ENCODE assay signal across 9 mouse cellular contexts in the genomic region with DNA sequence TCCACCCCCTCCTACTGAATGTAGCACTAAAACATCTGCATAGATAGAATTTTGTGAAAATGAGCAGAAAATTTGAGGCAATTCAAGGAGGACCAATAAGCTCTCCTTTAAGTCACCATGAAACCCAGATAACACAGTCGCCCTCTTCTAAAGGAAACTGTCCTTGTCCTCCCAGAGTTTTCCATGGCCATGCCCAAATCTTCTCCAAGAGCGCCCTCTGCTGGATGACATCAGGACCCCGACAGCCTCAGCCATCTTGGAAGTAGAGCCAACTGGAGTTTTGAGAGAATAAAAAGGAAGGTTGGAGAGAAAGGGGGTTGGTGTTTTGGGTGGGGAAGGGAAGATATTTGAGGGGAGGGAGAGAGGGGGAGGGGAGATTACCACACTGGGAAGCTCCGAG.
DNase-seq lines count a peak whose midpoint lies in the region; ATAC-seq lines count a peak whose summit lies in the region.
"Had no signal": no experiment of that assay in that cellular context is flagged by ENCODE, and none has a peak within 500 bp of the region (broad histone marks: within the 10 kb centered on the region; RNA-seq: fewer than 3 reads in every experiment).

No protein-coding gene starts in this region.

- no peak overlapping the region for H3K9ac ChIP-seq in hindbrain, embryonic 14.5 days
- no peak overlapping the region for H3K9ac ChIP-seq in midbrain, embryonic 12.5 days (replicated peaks)
- H3K9ac ChIP-seq: lung, embryonic 15.5 days had no signal

- no peaks in the 10 kb centered on the region for H3K9me3 ChIP-seq in hindbrain, embryonic 14.5 days (ENCODE audit: control insufficient read depth, low read length)
- no peaks in the 10 kb centered on the region for H3K9me3 ChIP-seq in midbrain, embryonic 12.5 days
- H3K9me3 ChIP-seq: lung, embryonic 15.5 days had no signal

- 16% methylated on average over 4 of the region's 4 CpGs for WGBS in hindbrain, embryonic 14.5 days
- 13% methylated on average over 4 of the region's 4 CpGs for WGBS in midbrain, embryonic 12.5 days

- H3K4me1 ChIP-seq in hindbrain, embryonic 14.5 days (replicated peaks; ENCODE audit: control insufficient read depth, insufficient read depth, low read length), result peaks cover 2% of the 10 kb centered on the region; the same call in 1 of the 2 replicates
- peaks cover 11% of the 10 kb centered on the region for H3K4me1 ChIP-seq in midbrain, embryonic 12.5 days

- H3K4me2 ChIP-seq in hindbrain, embryonic 14.5 days (replicated peaks), result no peak overlapping the region
- no peak overlapping the region for H3K4me2 ChIP-seq in midbrain, embryonic 12.5 days (replicated peaks)
- H3K4me2 ChIP-seq: lung, embryonic 15.5 days had no signal

- no peaks in the 10 kb centered on the region for H3K36me3 ChIP-seq in hindbrain, embryonic 14.5 days (replicated peaks; ENCODE audit: control insufficient read depth, insufficient read depth)
- no peaks in the 10 kb centered on the region for H3K36me3 ChIP-seq in midbrain, embryonic 12.5 days
- H3K36me3 ChIP-seq: lung, embryonic 15.5 days had no signal

- DNase-seq in R1 (ENCODE audit: low read depth, low spot score), result peak; percentile 83
- DNase-seq in cerebellum, adult 11-12 months, result peak; percentile 84
- peak; percentile 83 for DNase-seq in forelimb bud, embryonic 11.5 days (ENCODE audit: low read depth, low spot score)
- DNase-seq in hindbrain, embryonic 14.5 days (ENCODE audit: low spot score), result peak; percentile 92
- peak; percentile 54 to 67 for DNase-seq in left cerebral cortex, adult 8-10 months (ENCODE audit: low spot score in 2 of 2)
- peak; percentile 92 for DNase-seq in right cerebral cortex, postnatal 4 days
- peak; percentile 76 to 90 for DNase-seq in urinary bladder, postnatal 4 days (ENCODE audit: low spot score in 2 of 2)

- H3K4me3 ChIP-seq in hindbrain, embryonic 14.5 days (replicated peaks; ENCODE audit: low read length), result no peak overlapping the region
- no peak overlapping the region for H3K4me3 ChIP-seq in midbrain, embryonic 12.5 days
- H3K4me3 ChIP-seq: lung, embryonic 15.5 days had no signal

- H3K27me3 ChIP-seq in hindbrain, embryonic 14.5 days (ENCODE audit: control insufficient read depth, insufficient read depth, low read length), result 0 out of 2 replicates have a peak, but pooled peaks cover 5% of the 10 kb centered on the region
- peaks cover 26% of the 10 kb centered on the region for H3K27me3 ChIP-seq in midbrain, embryonic 12.5 days

- H3K27ac ChIP-seq in hindbrain, embryonic 14.5 days, result no peak overlapping the region
- H3K27ac ChIP-seq in midbrain, embryonic 12.5 days (replicated peaks), result no peak overlapping the region
- H3K27ac ChIP-seq: lung, embryonic 15.5 days had no signal

- peak; percentile 76 for ATAC-seq in hindbrain, embryonic 14.5 days (ENCODE audit: low FRiP score)
- peak; percentile 77 for ATAC-seq in midbrain, embryonic 12.5 days (ENCODE audit: low FRiP score, low read depth)
